Comparison of ENCODE assay signal across 7 mouse cellular contexts in the genomic region with DNA sequence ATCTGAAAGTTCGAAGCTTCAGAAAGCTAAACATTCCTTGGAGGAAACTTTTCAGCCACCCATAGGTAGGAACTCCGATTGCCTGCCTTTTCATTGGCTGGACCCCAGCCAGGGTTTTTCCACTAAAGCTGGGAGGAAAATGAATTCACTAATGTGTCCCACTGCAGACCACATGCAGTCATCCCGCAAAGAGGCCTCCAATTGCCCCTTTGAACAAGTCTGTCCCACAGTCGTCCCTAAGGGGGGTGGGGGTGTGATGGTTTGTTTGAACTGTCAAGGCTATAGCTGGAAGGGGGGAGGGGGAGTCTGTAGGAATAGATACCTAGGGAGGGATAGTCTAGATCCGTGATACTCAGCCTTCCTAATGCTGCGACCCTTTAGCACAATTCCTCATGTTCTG. TPM values are rescaled to one million over a fixed set of nuclear protein-coding genes. Genes with fewer than 3 reads are reported as not detected.
A peak's percentile ranks its signal among the peaks of the same experiment; 100 is the strongest.
DNase-seq lines count a peak whose midpoint lies in the region; ATAC-seq lines count a peak whose summit lies in the region.

No protein-coding gene starts in this region.

- H3K4me2 ChIP-seq in limb, embryonic 12.5 days: peak overlapping the region; percentile 50

- H3K4me1 ChIP-seq in limb, embryonic 12.5 days (replicated peaks): no peaks in the 10 kb centered on the region

- peaks cover 17% of the 10 kb centered on the region for H3K27me3 ChIP-seq in limb, embryonic 12.5 days

- intact Hi-C loops in heart, postnatal 36 days (cut with DNase I): loop anchor here (2.0 kb wide), 1 partner anchor 31 kb away; no protein-coding TSS in a partner anchor
- intact Hi-C loops in left cerebral cortex, postnatal 36 days (cut with DNase I): no loop called here

- no peak for ATAC-seq in limb, embryonic 12.5 days (ENCODE audit: insufficient number of reproducible peaks, insufficient read depth, low FRiP score, low TSS enrichment, low read depth)

- DNase-seq in ovary, postnatal 36 days (ENCODE audit: low spot score): peak; percentile 28
- DNase-seq in ovary, postnatal 14 days (ENCODE audit: low spot score): no peak
- peak; percentile 37 for DNase-seq in cerebellum, postnatal 10 days
- peak; percentile 9 to 15 for DNase-seq in heart, postnatal 36 days
- DNase-seq in layer of hippocampus, postnatal 14 days (ENCODE audit: low spot score in 2 of 2): no peak
- no peak for DNase-seq in left cerebral cortex, postnatal 36 days (ENCODE audit: low spot score in 2 of 2)

- H3K9ac ChIP-seq in limb, embryonic 12.5 days (replicated peaks): no peak overlapping the region

- 31% methylated on average over 6 of the region's 6 CpGs for WGBS in limb, embryonic 12.5 days

- no peaks in the 10 kb centered on the region for H3K36me3 ChIP-seq in limb, embryonic 12.5 days

- no peak overlapping the region; the same call in 1 of the 2 replicates for H3K27ac ChIP-seq in limb, embryonic 12.5 days

- H3K4me3 ChIP-seq in limb, embryonic 12.5 days (replicated peaks): no peak overlapping the region

- H3K9me3 ChIP-seq in limb, embryonic 12.5 days: no peaks in the 10 kb centered on the region

RNA-seq across cellular contexts. Expression of a gene that starts 1.1 kb away (rescaled TPM):
- total RNA-seq in heart, postnatal 36 days (2021): 10 to 100 TPM; 39.7 to 56.7 TPM
- polyA plus RNA-seq in limb, embryonic 12.5 days (2016; fragmentation: Nextera tagmentation; extraction: Ambion mirVana): 10.5 and 11.2 TPM in 2 replicates
- total RNA-seq in layer of hippocampus, postnatal 14 days (2021): 1 to 10 TPM; 5.9 to 6.8 TPM
- total RNA-seq in left cerebral cortex, postnatal 36 days (2021): 1 to 10 TPM; 8.1 to 8.7 TPM

RNA-seq across cellular contexts. Expression of a gene that starts 19.3 kb away (rescaled TPM):
- total RNA-seq in heart, postnatal 36 days (2021): 1 to 10 TPM; 4.8 to 5.2 TPM
- polyA plus RNA-seq in limb, embryonic 12.5 days (2016; fragmentation: Nextera tagmentation; extraction: Ambion mirVana): 10.6 and 10.8 TPM in 2 replicates
- 10 to 100 TPM; 63.0 to 63.8 TPM for total RNA-seq in layer of hippocampus, postnatal 14 days (2021)
- 10 to 100 TPM; 54.4 to 65.1 TPM for total RNA-seq in left cerebral cortex, postnatal 36 days (2021)

RNA-seq across cellular contexts. Expression of a gene that starts 32.2 kb away (rescaled TPM):
- under 1 TPM; 0.16 to 0.47 TPM for total RNA-seq in heart, postnatal 36 days (2021)
- polyA plus RNA-seq in limb, embryonic 12.5 days (2016; fragmentation: Nextera tagmentation; extraction: Ambion mirVana): 29.7 and 33.5 TPM in 2 replicates
- 1 to 10 TPM; 1.6 to 2.1 TPM for total RNA-seq in layer of hippocampus, postnatal 14 days (2021)
- total RNA-seq in left cerebral cortex, postnatal 36 days (2021): under 1 TPM; 0.11 to 0.25 TPM

RNA-seq across cellular contexts. Expression of a gene that starts 54.0 kb away (rescaled TPM):
- total RNA-seq in heart, postnatal 36 days (2021): under 1 TPM in 1 of 2 experiments, not detected in 1; 0.42 TPM
- polyA plus RNA-seq in limb, embryonic 12.5 days (2016; fragmentation: Nextera tagmentation; extraction: Ambion mirVana): not detected in 2 replicates
- not detected for total RNA-seq in layer of hippocampus, postnatal 14 days (2021)
- not detected for total RNA-seq in left cerebral cortex, postnatal 36 days (2021)

Comparison
In these comparisons a context has a peak if more than half of its experiments do, and no peak if none do; other contexts are left out.
1. DNase-seq: peak in ovary, postnatal 36 days (single experiment), cerebellum, postnatal 10 days (2 of 2) and heart, postnatal 36 days (2 of 2); none in ovary, postnatal 14 days (single experiment), layer of hippocampus, postnatal 14 days (0 of 2) and left cerebral cortex, postnatal 36 days (0 of 2).
2. RNA of a gene that starts 1.1 kb away (total RNA-seq): 39.7 to 56.7 TPM in heart, postnatal 36 days; 8.1 to 8.7 TPM in left cerebral cortex, postnatal 36 days and 5.9 to 6.8 TPM in layer of hippocampus, postnatal 14 days; every median in the first group is over 4 times any median in the second.
3. RNA of a gene that starts 19.3 kb away (total RNA-seq): 54.4 to 65.1 TPM in left cerebral cortex, postnatal 36 days and 63.0 to 63.8 TPM in layer of hippocampus, postnatal 14 days; 4.8 to 5.2 TPM in heart, postnatal 36 days; every median in the first group is over 4 times any median in the second.